Mouse (Mus musculus) forebrain, embryonic 14.5 days (tissue): ENCODE measurements at regions not wholly inside any gene's neighbourhood (a gene's known extent, or its start where the extent isn't known, plus 50 kb on each side); places are given as distances from the start of the nearest gene placed in this dataset.

ENCODE experiments used
- ATAC-seq: fragments of 200-750 bp; cut with Nextera tagmentation; 2 replicates; pipeline ENCODE4 v1.8.0; 2017; ENCODE audit warnings: mild to moderate bottlenecking, moderate library complexity
- DNase-seq: peaks from one replicate; pipeline ENCODE4 v3.0.0-alpha.2; 2015; ENCODE audit warnings: low spot score
- H3K27ac ChIP-seq: fragments of 300-500 bp; sonication (generic); 2 replicates; pipeline ENCODE4 v1.5.1; 2014; ENCODE audit warnings: low read depth, mild to moderate bottlenecking, control low read depth, low read length, moderate library complexity
- H3K27me3 ChIP-seq: fragments of 300-500 bp; sonication (generic); replicated peaks from 2 replicates; pipeline ENCODE4 v1.6.1; 2014; ENCODE audit warnings: low read length, control low read depth, mixed read lengths; ENCODE audit not compliant: control insufficient read depth, insufficient read depth
- H3K36me3 ChIP-seq: fragments of 300-500 bp; sonication (generic); 2 replicates; pipeline ENCODE4 v1.6.1; 2014; ENCODE audit warnings: low read length, control low read depth; ENCODE audit not compliant: control insufficient read depth, insufficient read depth
- H3K4me1 ChIP-seq: fragments of 300-500 bp; sonication (generic); 2 replicates; pipeline ENCODE4 v1.6.1; 2014; ENCODE audit warnings: antibody characterized with exemption, low read length, control low read depth; ENCODE audit not compliant: control insufficient read depth, insufficient read depth
- H3K4me2 ChIP-seq: fragments of 300-500 bp; sonication (generic); 2 replicates; pipeline ENCODE4 v1.6.1; 2014; ENCODE audit warnings: mild to moderate bottlenecking, control low read depth, low read length
- H3K4me3 ChIP-seq: fragments of 300-500 bp; sonication (generic); 2 replicates; pipeline ENCODE4 v1.5.1; 2014; ENCODE audit warnings: low read depth, low read length, control low read depth
- H3K9ac ChIP-seq: fragments of 300-500 bp; sonication (generic); 2 replicates; pipeline ENCODE4 v1.6.1; 2014; ENCODE audit warnings: mild to moderate bottlenecking, low read length, control low read depth, moderate library complexity
- H3K9me3 ChIP-seq: fragments of 300-500 bp; sonication (generic); replicated peaks from 2 replicates; pipeline ENCODE4 v1.6.1; 2016; ENCODE audit warnings: low read length, control low read depth, mixed read lengths; ENCODE audit not compliant: control insufficient read depth
- WGBS: fragments of 180-500 bp; shearing (Covaris S2); extraction: QIAGEN DNeasy Blood & Tissue Kit; methylation state at CpG from one replicate; pipeline ENCODE4 v1.1.7; 2014; 5-methylcytosine and 5-hydroxymethylcytosine counted together

GRCm38 (mm10) chr15:96928692-96929091, 127.1 kb downstream of the Slc38a4 start:
- no peak for ATAC-seq
- no peaks in the 10 kb centered on the region for H3K4me1 ChIP-seq
- H3K9ac ChIP-seq, result no peak overlapping the region
- H3K27me3 ChIP-seq, result no peaks in the 10 kb centered on the region
- no peak overlapping the region for H3K4me2 ChIP-seq
- H3K36me3 ChIP-seq, result no peaks in the 10 kb centered on the region
- WGBS, result 91% methylated on average over 4 of the region's 4 CpGs
- DNase-seq, result no peak
- H3K4me3 ChIP-seq, result no peak overlapping the region
- no peak overlapping the region for H3K27ac ChIP-seq
- H3K9me3 ChIP-seq, result no peaks in the 10 kb centered on the region

GRCm38 (mm10) chr15:96927674-96928073, 128.1 kb downstream of the Slc38a4 start:
- Histone ChIP-seq H3K9ac (no peak overlapping the region), H3K9me3 (no peaks in the 10 kb centered on the region), H3K36me3 (no peaks in the 10 kb centered on the region), H3K27ac (no peak overlapping the region), H3K4me2 (no peak overlapping the region), H3K4me1 (no peaks in the 10 kb centered on the region), H3K4me3 (no peak overlapping the region), H3K27me3 (no peaks in the 10 kb centered on the region)
- WGBS, result 90% methylated on average over 4 of the region's 4 CpGs
- DNase-seq (no peak), ATAC-seq (no peak)

GRCm38 (mm10) chr15:96926660-96927059, 129.1 kb downstream of the Slc38a4 start:
- H3K27ac ChIP-seq, result no peak overlapping the region
- no peak overlapping the region for H3K9ac ChIP-seq
- no peak overlapping the region for H3K4me2 ChIP-seq
- no peaks in the 10 kb centered on the region for H3K27me3 ChIP-seq
- WGBS, result 55% methylated on average over 1 of the region's 1 CpGs
- H3K4me1 ChIP-seq, result no peaks in the 10 kb centered on the region
- ATAC-seq (no peak), DNase-seq (no peak)
- H3K36me3 ChIP-seq, result no peaks in the 10 kb centered on the region
- H3K4me3 ChIP-seq, result no peak overlapping the region
- no peaks in the 10 kb centered on the region for H3K9me3 ChIP-seq

- Histone ChIP-seq H3K27ac (no peak overlapping the region), H3K4me3 (no peak overlapping the region), H3K27me3 (no peaks in the 10 kb centered on the region), H3K36me3 (no peaks in the 10 kb centered on the region), H3K4me2 (no peak overlapping the region), H3K4me1 (no peaks in the 10 kb centered on the region), H3K9me3 (no peaks in the 10 kb centered on the region), H3K9ac (no peak overlapping the region)
- 90% methylated on average over 7 of the region's 7 CpGs for WGBS
- no peak for DNase-seq
- no peak for ATAC-seq
Measured at GRCm38 (mm10) chr15:96916586-96916985, 139.2 kb downstream of the Slc38a4 start.

GRCm38 (mm10) chr15:96915544-96915943, 140.2 kb downstream of the Slc38a4 start:
- no peak overlapping the region for H3K27ac ChIP-seq
- no peak overlapping the region for H3K9ac ChIP-seq
- no peaks in the 10 kb centered on the region for H3K27me3 ChIP-seq
- H3K4me2 ChIP-seq, result no peak overlapping the region
- no peaks in the 10 kb centered on the region for H3K9me3 ChIP-seq
- H3K36me3 ChIP-seq, result no peaks in the 10 kb centered on the region
- DNase-seq, result no peak
- H3K4me1 ChIP-seq, result no peaks in the 10 kb centered on the region
- no peak overlapping the region for H3K4me3 ChIP-seq
- no peak for ATAC-seq
- 87% methylated on average over 10 of the region's 10 CpGs for WGBS

GRCm38 (mm10) chr15:96914988-96915387, 140.8 kb downstream of the Slc38a4 start:
- H3K27ac ChIP-seq, result no peak overlapping the region
- no peak overlapping the region for H3K4me3 ChIP-seq
- WGBS, result 92% methylated on average over 6 of the region's 6 CpGs
- H3K4me2 ChIP-seq, result no peak overlapping the region
- H3K36me3 ChIP-seq, result no peaks in the 10 kb centered on the region
- no peaks in the 10 kb centered on the region for H3K4me1 ChIP-seq
- ATAC-seq, result no peak
- no peak overlapping the region for H3K9ac ChIP-seq
- no peaks in the 10 kb centered on the region for H3K9me3 ChIP-seq
- DNase-seq, result no peak
- no peaks in the 10 kb centered on the region for H3K27me3 ChIP-seq

GRCm38 (mm10) chr15:96905520-96905919, 150.2 kb downstream of the Slc38a4 start:
- Histone ChIP-seq H3K9me3 (no peaks in the 10 kb centered on the region), H3K4me1 (no peaks in the 10 kb centered on the region), H3K27ac (no peak overlapping the region), H3K4me3 (no peak overlapping the region), H3K4me2 (no peak overlapping the region), H3K9ac (no peak overlapping the region), H3K27me3 (no peaks in the 10 kb centered on the region), H3K36me3 (no peaks in the 10 kb centered on the region)
- no peak for ATAC-seq
- DNase-seq, result no peak
- 89% methylated on average over 4 of the region's 4 CpGs for WGBS

- H3K4me1 ChIP-seq, result no peaks in the 10 kb centered on the region
- ATAC-seq, result no peak
- H3K27ac ChIP-seq, result no peak overlapping the region
- no peaks in the 10 kb centered on the region for H3K36me3 ChIP-seq
- no peaks in the 10 kb centered on the region for H3K27me3 ChIP-seq
- WGBS, result 92% methylated on average over 3 of the region's 3 CpGs
- H3K9ac ChIP-seq, result no peak overlapping the region
- no peak overlapping the region for H3K4me2 ChIP-seq
- no peak overlapping the region for H3K4me3 ChIP-seq
- H3K9me3 ChIP-seq, result no peaks in the 10 kb centered on the region
- DNase-seq, result no peak
Measured at GRCm38 (mm10) chr15:96903461-96903860, 152.3 kb downstream of the Slc38a4 start.

- no peak for ATAC-seq
- no peak for DNase-seq
- H3K27me3 ChIP-seq, result no peaks in the 10 kb centered on the region
Measured at GRCm38 (mm10) chr15:96902781-96903180, 153.0 kb downstream of the Slc38a4 start.

More at GRCm38 (mm10) chr15:96902781-96903180, 153.0 kb downstream of the Slc38a4 start:
- no peaks in the 10 kb centered on the region for H3K36me3 ChIP-seq
- no peak overlapping the region for H3K4me2 ChIP-seq
- 90% methylated on average over 8 of the region's 8 CpGs for WGBS
- no peak overlapping the region for H3K27ac ChIP-seq
- no peaks in the 10 kb centered on the region for H3K9me3 ChIP-seq
- H3K9ac ChIP-seq, result no peak overlapping the region
- no peak overlapping the region for H3K4me3 ChIP-seq
- no peaks in the 10 kb centered on the region for H3K4me1 ChIP-seq
